Mouse (Mus musculus) thymus, adult 18-20 months (tissue): Measurements from ENCODE around the gene Pter.
A peak's percentile ranks its signal among the peaks of the same experiment; 100 is the strongest.

ENCODE experiments used
- DNase-seq, 2 experiments: peaks; one replicate each; pipeline ENCODE4 v3.0.0; 2022; ENCODE audit warnings: mixed read lengths in 2 of 2

Pter gene

DNA sequence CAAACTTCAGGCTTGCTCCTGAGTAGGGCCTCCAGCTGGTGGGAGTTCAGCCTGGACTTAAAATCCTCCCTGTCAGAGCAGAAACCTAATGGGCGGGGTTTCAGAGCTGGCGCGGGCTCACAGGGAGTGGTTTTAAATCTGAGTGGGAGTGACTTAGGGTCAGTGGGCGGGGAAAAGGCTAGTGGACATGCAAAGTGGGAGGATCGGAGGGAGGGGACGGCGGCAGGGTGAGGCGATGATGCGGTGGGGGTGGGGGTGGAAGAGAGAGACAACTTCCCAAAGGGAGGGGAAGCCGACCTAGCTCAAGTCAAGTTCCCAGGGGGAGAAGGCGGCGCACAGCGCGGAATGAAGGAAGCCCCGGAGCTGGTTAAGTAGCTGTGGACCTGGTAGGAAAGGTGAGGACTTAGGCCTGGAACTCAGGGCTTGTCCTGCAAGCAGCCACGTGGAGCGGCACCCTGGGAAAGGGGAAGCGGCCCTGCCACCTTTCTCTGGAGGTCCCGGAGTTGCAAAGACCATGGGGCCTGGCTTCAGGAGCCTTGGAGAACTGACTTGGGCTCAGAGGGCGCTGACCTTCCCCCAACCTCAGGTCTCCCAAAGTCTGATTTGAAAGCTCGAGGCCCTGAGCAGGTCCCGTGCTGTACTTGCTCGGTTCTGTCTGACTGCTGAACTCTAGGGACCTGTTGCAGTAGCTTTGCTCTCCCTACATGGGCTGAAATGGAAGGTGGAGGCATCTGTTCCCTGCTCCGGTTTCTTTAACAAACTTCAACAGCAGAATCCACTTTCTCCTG is at the start of gene Pter:
TSS of gene Pter (plus strand) at position 238 of the 788 bp plus-strand sequence.
- DNase-seq = peak; percentile 54 to 65

DNA sequence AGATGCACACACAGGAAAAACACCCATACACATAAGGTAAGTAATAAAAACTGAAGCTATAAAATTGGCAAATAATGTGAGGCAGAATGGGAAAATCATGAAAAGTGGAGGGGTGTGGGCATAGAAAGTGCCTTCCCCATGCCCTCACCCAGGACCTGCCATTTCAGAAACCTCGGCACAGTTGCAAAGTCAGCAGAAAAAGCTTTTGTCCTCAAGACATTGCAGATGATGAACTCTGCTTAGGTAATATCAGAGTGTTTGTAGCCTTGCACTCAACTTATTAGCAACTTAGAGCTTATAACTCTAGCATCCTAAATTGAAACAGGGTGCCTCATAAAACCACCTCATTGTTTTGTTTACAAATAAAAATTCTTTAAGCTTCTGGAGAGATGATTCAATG is 49.6 kb upstream of the Pter start:
- no peak for DNase-seq

DNA sequence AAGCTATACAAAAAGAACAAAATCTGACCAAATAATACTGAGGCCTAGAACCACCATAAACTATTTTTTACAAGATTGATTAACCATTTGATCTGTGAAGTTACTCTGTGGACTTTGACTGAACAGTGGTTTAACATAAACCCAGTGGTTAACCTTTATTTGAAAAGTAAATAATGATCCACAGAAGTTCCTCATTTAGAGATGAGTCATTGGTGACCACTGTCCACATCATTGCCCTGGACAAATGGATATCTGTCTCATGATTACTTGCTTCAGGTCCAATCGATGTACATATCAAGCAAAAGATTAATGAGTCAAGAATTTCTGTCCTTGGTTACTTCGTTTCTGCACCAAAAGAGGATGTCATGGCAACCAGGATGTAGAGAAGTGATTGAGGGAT is 44.3 kb upstream of the Pter start:
- DNase-seq = no peak

DNA sequence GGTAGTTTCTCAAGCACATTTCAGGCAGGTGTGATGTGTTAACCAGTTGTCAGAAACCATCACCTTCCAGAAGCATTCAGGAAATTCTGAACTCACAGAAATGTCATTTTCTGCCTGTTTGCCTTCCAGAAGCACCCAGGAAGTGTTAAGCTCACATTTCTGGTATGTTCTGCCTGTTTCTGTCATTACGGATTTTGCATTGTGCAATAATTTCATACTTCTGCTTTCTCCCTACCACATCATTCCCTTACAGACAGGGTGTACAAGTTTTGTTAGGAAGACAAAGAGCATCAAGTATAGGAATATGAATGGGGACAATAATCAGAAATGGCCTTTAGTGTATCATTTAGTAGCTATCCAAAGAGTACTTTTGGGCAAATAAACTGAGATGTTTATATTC is 42.8 kb upstream of the Pter start:
- DNase-seq = no peak

DNA sequence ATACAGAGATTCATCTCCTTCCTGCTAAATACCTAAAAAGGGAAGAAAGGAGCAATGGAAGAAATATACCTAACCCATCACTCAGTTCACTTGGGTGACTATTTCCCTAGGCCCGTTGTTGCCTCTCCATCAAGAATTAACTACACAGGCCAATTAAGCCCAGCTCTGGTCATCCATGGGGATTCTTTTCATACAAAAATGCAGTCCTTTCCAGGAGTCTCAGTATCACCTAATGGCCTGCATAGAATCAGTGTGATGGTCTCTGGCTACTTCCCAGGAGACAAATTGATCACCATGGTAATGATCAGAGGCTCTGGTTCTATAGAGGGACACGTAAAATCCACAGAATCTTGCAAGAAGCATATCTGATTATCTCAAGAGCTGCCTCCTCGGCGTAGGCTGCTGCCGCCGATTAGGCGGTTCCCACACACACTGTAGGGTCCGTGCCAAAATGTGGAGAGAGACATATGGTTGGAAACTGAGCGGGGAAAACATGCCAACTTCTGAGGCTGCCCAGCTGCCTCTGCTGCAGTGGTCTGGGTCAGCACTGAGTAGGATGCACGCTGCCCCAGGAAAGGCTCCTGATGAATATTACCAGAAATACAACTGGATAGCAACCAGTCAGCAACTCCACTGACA is 40.4 kb upstream of the Pter start:
- no peak for DNase-seq

DNA sequence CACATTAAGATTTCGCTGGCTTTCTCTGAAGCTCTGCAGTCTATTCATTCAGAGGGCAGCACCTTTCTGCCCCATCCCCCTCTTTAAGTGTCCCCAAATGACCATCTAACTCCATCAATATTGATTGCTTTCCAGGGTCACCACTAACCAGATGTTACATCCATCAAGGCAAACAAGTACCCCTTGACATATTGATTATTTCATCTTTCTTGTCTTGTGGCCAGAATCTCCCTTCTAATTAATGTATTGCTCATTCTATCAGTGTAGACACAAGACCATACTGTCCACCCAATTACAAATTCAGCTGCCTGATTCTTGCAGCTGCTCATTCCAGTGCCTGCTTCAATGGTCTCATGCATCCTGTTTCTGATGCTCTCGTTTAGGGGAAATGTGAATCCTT is 36.8 kb upstream of the Pter start:
- no peak for DNase-seq

DNA sequence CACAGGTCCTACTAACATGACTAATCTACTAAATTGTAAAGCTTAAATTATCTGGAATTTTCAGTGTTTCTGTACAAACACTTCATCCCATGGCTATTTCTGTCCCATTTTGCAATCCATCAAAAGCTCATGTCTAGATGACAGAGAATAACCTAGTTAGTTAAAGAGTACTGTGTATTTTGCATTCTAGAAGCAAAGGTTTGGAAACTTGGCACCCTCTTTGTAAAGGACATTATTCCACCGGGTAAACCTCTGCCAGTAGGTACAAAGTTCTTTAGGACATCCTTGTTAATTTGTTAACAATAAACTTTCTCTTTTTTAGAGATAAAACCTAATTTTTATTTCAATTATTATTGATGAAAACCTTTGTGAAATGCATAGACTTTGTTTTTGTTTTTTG is 18.1 kb upstream of the Pter start:
- DNase-seq = no peak

DNA sequence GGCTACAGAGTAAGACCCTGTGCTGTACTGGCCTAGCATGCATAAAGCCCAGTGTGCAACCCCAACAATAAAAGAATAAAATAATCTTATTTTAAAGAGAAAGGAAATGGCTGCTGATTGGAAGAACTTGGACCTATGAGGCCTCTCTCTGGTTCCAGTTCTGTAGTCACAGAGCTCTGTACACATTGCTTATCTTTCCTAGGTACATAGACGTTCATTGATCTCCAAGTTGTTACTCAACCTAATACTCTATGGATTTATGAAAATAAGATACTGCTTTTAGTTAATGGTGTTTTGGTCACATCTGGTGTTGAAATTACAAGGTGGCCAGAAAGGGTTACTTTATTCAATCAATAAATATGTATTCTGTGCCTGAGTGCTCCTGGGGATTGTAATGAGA is 1.8 kb downstream of the Pter start:
- DNase-seq = no peak

DNA sequence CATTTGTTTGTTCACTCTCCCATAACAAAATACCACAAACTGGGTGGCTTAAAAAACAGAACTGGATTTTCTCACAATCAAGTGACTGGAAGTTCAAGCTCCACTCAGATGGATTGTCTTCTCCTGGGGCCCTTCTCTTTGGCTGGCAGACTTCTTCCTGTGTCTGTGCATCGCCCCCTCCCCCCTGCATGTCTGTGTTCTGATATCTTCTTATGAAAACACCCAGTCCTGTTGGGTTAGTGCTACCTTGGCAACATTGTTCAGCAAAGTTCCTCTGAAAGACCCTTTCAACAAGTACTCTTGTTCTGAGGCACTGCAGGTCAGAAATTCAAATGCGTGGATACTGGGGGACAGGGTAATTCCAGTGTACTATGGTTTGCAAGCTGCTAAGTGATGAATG is 6.5 kb downstream of the Pter start:
- DNase-seq = no peak

DNA sequence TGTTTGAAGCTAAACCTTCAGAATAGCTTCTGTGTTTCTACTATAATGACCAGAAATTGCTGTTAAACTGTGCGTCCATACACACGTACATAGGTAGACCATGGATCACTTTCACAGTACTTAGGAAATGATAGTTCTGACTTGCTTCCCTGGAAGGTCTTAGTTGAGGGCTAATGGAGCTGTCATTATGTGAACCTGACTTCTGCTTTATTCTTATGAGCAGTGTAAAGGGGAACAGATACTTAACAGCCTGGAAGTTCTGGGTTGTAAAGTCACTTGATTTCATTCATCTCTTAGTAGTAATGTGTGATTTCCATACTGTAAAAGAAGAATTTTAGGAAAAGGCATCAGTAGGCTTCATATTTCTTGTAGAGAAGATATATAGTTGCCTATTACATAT is 10.1 kb downstream of the Pter start:
- no peak for DNase-seq

DNA sequence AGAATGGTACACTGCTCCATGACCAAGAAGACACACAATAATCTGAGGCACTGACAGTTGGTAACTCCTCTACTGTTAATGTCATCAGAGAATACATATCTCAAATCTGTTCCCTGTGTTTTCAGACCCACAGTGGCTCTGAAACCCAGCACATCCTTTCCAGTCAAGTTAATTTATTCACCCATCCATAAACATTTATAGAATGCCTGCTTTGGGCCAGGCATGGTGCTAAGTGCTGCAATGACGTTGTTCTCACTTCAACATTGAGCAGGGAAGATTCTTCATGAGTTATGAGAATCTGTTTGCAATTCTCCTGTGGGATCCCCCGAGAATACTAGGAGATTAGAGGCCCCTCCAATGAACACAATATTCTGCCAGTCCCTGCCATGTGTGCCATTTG is 11.4 kb downstream of the Pter start:
- no peak for DNase-seq

DNA sequence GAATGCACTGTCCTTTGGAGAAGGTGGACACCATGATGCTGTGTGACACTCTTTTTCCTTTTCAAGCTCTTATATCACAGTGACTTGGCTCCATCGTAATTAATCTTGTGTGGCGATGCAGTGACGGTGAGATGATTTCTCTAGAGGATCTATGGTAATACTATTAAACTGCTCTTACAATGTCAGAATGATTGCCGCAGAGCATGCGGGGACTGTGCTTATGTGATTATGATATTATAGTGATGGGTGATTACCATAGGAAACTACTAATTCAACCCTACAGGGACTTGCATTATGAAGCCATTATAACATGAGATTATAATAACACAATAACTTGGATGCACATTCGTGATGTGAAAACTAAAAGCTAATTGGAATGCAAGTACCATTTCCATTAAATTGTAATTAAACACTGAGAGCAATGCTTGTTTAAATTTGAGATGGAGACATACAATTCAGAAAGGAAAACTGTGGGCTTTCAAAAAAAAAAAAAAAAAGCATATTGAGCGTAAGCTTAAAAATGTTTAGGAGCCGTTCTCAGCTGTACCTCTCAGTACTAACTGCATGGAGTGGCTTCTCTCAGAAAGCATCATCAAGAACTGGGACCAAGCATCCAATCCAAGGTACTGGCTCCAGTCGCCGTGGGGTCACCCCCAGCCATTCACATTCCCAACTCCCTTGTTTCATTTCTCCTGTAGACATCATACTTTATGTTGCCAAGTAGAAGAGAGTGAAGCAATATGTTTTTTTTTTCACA is 13.8 kb downstream of the Pter start:
- no peak for DNase-seq

DNA sequence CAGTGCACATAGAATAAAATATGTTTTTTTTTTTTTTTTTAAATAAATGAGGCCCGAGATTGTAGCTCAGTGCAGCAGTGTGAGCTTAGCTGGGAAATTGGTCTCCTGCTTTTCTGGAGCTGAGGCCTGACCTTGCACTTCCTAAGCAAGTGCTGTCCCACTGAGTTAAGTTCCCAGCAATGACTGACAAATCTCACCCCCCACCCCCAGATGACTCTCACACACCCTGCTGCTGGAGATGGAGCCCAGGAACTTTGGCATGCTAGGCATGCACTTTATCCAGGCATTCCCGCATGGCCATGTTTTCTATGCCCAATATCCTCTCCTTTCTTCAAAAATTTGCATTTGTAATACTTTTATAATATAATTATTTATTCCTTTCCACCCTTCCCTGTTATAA is 14.8 kb downstream of the Pter start:
- DNase-seq = no peak

DNA sequence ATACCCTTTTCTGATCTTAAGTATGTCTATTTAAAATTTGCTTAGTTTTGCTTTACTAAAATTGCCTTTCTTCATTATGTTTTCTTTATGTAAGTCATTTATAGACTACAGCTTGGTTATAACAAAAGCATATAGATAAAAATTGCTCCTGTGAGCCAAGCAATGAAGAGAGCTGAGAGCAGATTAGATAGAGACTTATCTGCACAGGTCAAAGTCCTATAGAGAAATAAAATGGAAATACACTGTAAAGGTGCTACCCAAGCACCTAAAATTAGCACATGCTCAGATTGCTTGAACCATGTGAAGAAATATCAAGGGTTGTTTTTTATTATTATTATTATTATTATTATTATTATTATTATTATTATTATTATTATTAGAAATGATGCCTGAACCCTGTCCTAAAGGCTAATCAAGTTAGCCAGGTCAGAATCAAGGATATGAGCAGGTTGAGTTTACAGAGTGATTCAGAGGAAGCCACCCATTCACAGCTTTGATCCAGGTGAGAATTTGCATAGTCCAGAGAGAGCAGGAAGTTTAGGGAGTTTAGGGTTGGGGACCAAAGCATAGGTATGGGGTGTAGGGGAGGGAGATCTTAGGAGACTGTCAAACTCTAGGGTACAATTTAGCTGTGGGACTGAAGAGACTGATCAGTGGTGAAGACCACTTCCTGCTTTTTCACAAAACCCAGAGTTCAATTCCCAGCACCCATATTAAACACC is 33.0 kb downstream of the Pter start:
- no peak for DNase-seq

DNA sequence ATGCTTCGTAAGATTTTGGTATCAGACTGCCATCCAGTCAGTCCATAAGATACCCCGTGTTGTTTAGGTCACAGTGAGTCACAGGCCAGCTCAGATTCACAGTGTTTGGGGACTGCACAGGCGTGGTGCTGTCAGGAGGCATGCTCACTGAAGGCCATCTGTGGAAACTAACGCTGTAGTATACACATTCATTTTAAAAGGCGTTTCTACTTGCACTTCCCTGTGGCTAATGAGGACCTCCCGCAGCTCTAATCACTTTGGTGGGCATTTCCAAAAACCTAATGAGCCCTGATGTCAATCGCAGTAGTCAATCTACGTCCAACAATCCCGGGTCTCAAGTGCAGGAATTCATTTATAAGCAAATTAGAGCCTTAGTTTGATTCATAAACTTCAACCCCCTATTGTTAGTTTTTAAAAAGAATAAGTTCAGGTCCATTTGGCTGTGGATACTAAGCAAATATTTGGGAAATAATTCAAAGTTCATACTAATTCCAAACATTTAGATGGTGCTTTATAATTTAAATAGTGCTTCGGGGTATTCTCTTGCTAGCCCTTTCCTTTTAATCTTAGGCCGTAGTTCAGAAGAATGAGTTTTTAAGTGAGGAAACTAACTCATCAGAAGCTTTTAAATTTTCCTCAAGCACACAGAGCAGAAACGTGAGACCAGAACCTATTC is 46.3 kb downstream of the Pter start:
- no peak for DNase-seq

DNA sequence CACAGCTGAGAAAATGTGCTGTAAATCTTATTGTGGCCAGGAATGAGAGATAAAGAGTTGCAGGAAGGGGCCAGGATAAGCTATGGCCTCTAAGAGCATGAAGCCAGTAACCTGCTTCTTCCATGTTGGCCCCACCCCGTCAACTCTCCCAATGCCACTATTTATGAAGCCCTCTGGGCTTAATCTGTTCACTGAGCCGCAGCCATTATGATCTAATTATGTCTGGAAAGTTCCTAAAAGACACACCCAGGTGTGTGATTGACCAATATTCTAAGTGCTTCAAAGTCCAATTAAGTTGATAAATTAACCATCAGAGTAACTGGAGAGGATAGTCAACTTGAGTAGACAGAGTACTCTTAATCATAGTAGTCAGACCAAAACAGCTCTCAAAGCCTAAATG is 49.9 kb downstream of the Pter start:
- DNase-seq = no peak

DNA sequence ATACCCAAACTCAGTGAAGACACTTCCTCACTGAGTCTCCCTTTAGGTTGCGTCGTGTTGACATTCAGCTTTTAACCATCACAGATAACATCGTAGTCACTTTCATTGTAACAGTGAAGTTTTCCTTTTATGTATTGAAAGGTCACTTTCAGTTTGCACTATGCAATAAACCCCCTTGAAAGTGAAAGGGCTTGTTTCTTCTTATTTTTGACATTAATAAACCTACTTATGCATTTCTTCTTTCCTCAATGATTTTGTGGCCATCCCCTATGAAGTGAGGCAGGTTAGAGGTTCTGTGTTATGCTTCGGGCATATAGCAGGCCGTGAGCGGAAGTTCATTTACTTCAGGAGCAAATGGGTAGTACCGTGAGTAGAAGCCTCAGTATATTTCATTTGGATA is 53.5 kb downstream of the Pter start:
- no peak for DNase-seq

DNA sequence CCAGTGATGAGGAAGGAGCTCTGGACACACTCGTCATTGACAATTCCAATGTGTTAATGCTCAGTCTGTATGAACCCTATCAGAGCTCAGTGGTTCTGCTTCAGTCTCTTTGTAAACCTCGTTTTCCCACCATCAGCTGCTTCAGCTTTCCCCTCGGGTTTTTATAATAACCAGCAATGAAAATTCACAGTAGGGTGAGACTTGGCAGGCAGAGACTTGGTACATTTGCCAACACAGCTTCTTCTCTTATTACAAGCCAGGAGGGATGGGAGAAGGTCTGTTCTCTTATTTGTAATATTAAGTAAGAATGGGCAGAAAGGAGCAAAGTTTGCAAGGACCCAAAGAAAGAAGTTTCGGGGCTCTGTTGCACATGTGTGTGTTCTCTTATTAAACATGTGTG is 54.9 kb downstream of the Pter start:
- DNase-seq = no peak

DNA sequence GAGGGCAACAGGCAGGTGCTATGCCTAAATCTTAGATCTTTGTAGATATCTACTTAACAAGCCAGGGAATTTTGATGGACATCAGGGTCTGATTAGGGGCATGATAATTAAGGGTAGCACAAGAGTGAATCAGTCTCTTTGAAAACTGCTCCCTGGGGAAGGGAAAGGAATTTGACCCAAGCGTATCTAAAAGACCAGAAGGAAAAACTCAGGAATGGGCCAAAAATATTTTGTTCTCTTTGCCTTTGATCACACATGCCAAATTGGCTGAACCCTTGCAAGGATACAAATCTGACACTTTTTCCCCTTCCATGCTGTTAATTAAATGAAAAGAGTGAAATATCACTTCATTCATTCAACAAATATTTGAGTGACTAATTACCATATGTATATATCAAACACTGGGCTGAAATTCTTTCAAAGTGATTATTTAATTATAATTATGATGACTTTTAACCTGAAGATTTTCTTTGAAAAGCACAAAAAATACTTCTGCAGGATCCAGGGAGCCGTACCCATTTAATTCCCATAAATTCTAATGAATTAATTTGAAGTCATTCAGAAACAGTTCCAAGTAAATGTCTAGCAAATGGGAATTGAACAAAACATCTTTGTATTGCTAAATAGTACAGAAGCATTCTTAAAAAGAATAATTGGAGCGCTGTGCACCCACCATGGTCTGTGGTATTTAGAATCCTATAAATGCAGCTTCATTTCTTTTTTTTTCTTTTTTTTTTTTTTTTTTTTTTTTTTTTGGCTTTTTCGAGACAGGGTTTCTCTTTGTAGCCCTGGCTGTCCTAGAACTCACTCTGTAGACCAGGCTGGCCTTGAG is 61.3 kb downstream of the Pter start:
- no peak for DNase-seq

DNA sequence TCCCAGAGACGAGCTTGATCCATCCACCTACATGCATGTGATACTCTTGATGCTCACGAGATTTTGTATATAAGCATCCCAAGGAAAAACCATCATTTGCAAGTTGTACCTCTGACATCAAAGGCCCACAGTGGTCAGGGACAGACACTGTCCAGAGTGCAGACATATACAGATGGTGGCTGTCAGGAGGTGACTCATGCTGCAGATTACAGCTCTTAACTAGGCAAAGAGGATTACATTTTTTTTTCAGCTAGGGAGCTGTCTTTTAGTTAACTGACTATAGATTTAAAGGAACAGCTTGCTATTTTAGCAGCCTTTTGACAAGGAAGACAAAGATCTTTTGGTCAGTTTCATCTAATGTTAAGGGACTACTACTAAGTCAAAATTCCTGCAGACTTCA is 76.2 kb downstream of the Pter start:
- no peak for DNase-seq

DNA sequence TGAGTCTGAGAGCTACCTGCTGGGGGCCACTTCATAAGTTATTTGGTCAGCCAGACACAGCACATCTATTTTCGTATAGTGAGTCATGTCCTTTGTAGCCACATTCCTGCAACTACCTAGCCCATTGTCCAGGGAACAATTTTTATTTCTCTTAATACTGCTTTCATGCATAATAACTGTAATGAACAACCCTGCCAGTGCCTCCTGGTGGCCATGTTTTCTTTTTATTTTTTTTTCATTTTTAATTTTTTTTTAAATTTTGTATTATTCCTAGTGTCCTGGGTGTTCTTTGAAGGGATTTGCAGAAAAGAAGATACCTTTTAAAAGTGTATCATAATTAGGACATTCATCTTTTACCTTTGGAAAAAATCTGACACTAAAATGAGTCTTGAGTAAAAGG is 84.6 kb downstream of the Pter start:
- no peak for DNase-seq
